Mouse (Mus musculus) hindbrain, postnatal 0 days (tissue): ENCODE measurements at regions not wholly inside any gene's neighbourhood (a gene's known extent, or its start where the extent isn't known, plus 50 kb on each side); places are given as distances from the start of the nearest gene placed in this dataset.
A peak's percentile ranks its signal among the peaks of the same experiment; 100 is the strongest.

Experiments used
- ATAC-seq: fragments of 200-750 bp; cut with Nextera tagmentation; 2 replicates; pipeline ENCODE4 v1.8.0; 2017; ENCODE audit warnings: mild to moderate bottlenecking, moderate TSS enrichment, moderate library complexity
- DNase-seq: peaks from one replicate; pipeline ENCODE4 v3.0.0-alpha.2; 2015; ENCODE audit warnings: low spot score
- H3K27ac ChIP-seq: fragments of 300-500 bp; sonication (generic); 2 replicates; pipeline ENCODE4 v1.5.1; 2014; ENCODE audit warnings: mild to moderate bottlenecking
- H3K27me3 ChIP-seq: fragments of 300-500 bp; sonication (generic); 2 replicates; pipeline ENCODE4 v1.6.1; 2014; ENCODE audit warnings: low read length, mixed read lengths; ENCODE audit not compliant: insufficient read depth
- H3K36me3 ChIP-seq: fragments of 300-500 bp; sonication (generic); 2 replicates; pipeline ENCODE4 v1.6.1; 2014; ENCODE audit warnings: low read length, mixed read lengths; ENCODE audit not compliant: insufficient read depth
- H3K4me1 ChIP-seq: fragments of 300-500 bp; sonication (generic); 2 replicates; pipeline ENCODE4 v1.6.1; 2014; ENCODE audit warnings: antibody characterized with exemption, low read length, mixed read lengths; ENCODE audit not compliant: insufficient read depth
- H3K4me2 ChIP-seq: fragments of 300-500 bp; sonication (generic); 2 replicates; pipeline ENCODE4 v1.6.1; 2014; ENCODE audit warnings: low read depth, mild to moderate bottlenecking, low read length, moderate library complexity, mixed read lengths
- H3K4me3 ChIP-seq: fragments of 300-500 bp; sonication (generic); 2 replicates; pipeline ENCODE4 v1.5.1; 2014; ENCODE audit warnings: low read length
- H3K9ac ChIP-seq: fragments of 300-500 bp; sonication (generic); replicated peaks from 2 replicates; pipeline ENCODE4 v1.6.1; 2014; ENCODE audit warnings: mild to moderate bottlenecking, low read length, moderate library complexity, mixed read lengths
- H3K9me3 ChIP-seq: fragments of 300-500 bp; sonication (generic); 2 replicates; pipeline ENCODE4 v1.6.1; 2016; ENCODE audit warnings: low read length, mixed read lengths
- CTCF ChIP-seq: IDR thresholded peaks from 2 replicates; pipeline ENCODE4 v1.5.1; 2016; ENCODE audit warnings: antibody characterized with exemption, control low read depth, low read depth
- WGBS: fragments of 180-500 bp; shearing (Covaris S2); extraction: QIAGEN DNeasy Blood & Tissue Kit; methylation state at CpG from one replicate; pipeline ENCODE4 v1.1.7; 2014; 5-methylcytosine and 5-hydroxymethylcytosine counted together

GRCm38 (mm10) chr9:102782926-102783850 lies 51.5 kb upstream of the Ryk start:
- H3K27ac ChIP-seq, result no peak overlapping the region
- no peak overlapping the region for H3K4me3 ChIP-seq
- H3K9ac ChIP-seq, result no peak overlapping the region
- 63% methylated on average over 25 of the region's 25 CpGs for WGBS
- no peak overlapping the region for H3K4me2 ChIP-seq
- ATAC-seq (no peak), DNase-seq (no peak)
- H3K4me1 ChIP-seq, result no peaks in the 10 kb centered on the region
- H3K27me3 ChIP-seq, result no peaks in the 10 kb centered on the region
- no peaks in the 10 kb centered on the region for H3K9me3 ChIP-seq
- no peaks in the 10 kb centered on the region for H3K36me3 ChIP-seq
- TF ChIP-seq CTCF, result no peak

- no peak overlapping the region for H3K4me2 ChIP-seq
- H3K4me1 ChIP-seq, result no peaks in the 10 kb centered on the region
- peak; percentile 99 for TF ChIP-seq CTCF
- H3K27ac ChIP-seq, result no peak overlapping the region
- ATAC-seq (peak; percentile 85), DNase-seq (peak; percentile 92)
- no peaks in the 10 kb centered on the region for H3K36me3 ChIP-seq
- no peaks in the 10 kb centered on the region for H3K27me3 ChIP-seq
- H3K9ac ChIP-seq, result no peak overlapping the region
- no peaks in the 10 kb centered on the region for H3K9me3 ChIP-seq
- no peak overlapping the region for H3K4me3 ChIP-seq
- 10% methylated on average over 10 of the region's 10 CpGs for WGBS
These were observed 50.2 kb upstream of the Ryk start for GRCm38 (mm10) chr9:102784329-102785026.
